Mouse (Mus musculus) CD4-positive helper T cell, adult 2 months (primary cell): ENCODE measurements at regions not wholly inside any gene's neighbourhood (a gene's known extent, or its start where the extent isn't known, plus 50 kb on each side); places are given as distances from the start of the nearest gene placed in this dataset.

Experiments used
- DNase-seq: peaks from one replicate; pipeline ENCODE4 v3.0.0-alpha.2; 2012; ENCODE audit warnings: low read depth, missing footprints, low spot score

GRCm38 (mm10) chr2:19714025-19714424, 56.5 kb downstream of the Otud1 start:
- no peak for DNase-seq

- peak; percentile 75 for DNase-seq
These were observed 58.1 kb downstream of the Otud1 start for GRCm38 (mm10) chr2:19715564-19716238.

- DNase-seq: no peak
These were observed 58.8 kb downstream of the Otud1 start for GRCm38 (mm10) chr2:19716388-19716787.

GRCm38 (mm10) chr2:19726085-19726484, 68.5 kb downstream of the Otud1 start:
- no peak for DNase-seq

- peak; percentile 34 for DNase-seq
These were observed 69.4 kb downstream of the Otud1 start for GRCm38 (mm10) chr2:19726904-19727303.

GRCm38 (mm10) chr2:19732922-19733859, 75.6 kb downstream of the Otud1 start:
- DNase-seq: no peak

GRCm38 (mm10) chr2:19734164-19734870, 76.8 kb downstream of the Otud1 start:
- DNase-seq: no peak

- no peak for DNase-seq
These were observed 84.0 kb downstream of the Otud1 start for GRCm38 (mm10) chr2:19741508-19741907.

- DNase-seq: no peak
These were observed 85.9 kb downstream of the Otud1 start for GRCm38 (mm10) chr2:19743467-19743866.

GRCm38 (mm10) chr2:19744986-19745660, 87.6 kb downstream of the Otud1 start:
- no peak for DNase-seq

- no peak for DNase-seq
These were observed 95.2 kb downstream of the Otud1 start for GRCm38 (mm10) chr2:19752753-19753152.

- no peak for DNase-seq
These were observed 95.9 kb downstream of the Otud1 start for GRCm38 (mm10) chr2:19753479-19753878.

- no peak for DNase-seq
These were observed 100.4 kb downstream of the Otud1 start for GRCm38 (mm10) chr2:19757910-19758309.

- DNase-seq: no peak
These were observed 101.6 kb downstream of the Otud1 start for GRCm38 (mm10) chr2:19759169-19759568.

GRCm38 (mm10) chr2:19759577-19759976, 102.0 kb downstream of the Otud1 start:
- no peak for DNase-seq

- no peak for DNase-seq
These were observed 105.4 kb downstream of the Otud1 start for GRCm38 (mm10) chr2:19762996-19763395.

GRCm38 (mm10) chr2:19784913-19785312, 124.7 kb upstream of the Etl4 start:
- DNase-seq: no peak

- no peak for DNase-seq
These were observed 123.8 kb upstream of the Etl4 start for GRCm38 (mm10) chr2:19785663-19786260.

GRCm38 (mm10) chr2:19792177-19792576, 117.4 kb upstream of the Etl4 start:
- no peak for DNase-seq

- DNase-seq: no peak
These were observed 112.8 kb upstream of the Etl4 start for GRCm38 (mm10) chr2:19796790-19797189.
